Mouse (Mus musculus) thymus, adult 2 months (tissue): Measurements from ENCODE around the gene Garem2. TPM values are rescaled to one million over a fixed set of nuclear protein-coding genes. Genes with fewer than 3 reads are reported as not detected.

Experiments used
- DNase-seq: peaks from one replicate; pipeline ENCODE4 v3.0.0; 2021
- H3K27ac ChIP-seq: fragments of 200-500 bp; 2 replicates; pipeline ENCODE4 v1.5.1; 2012; ENCODE audit warnings: low read length, control low read depth; ENCODE audit not compliant: control insufficient read depth, insufficient read depth
- H3K27me3 ChIP-seq: fragments of 200-500 bp; 2 replicates; pipeline ENCODE4 v1.6.1; 2012; ENCODE audit warnings: mild to moderate bottlenecking, low read length, moderate library complexity, mixed read lengths; ENCODE audit not compliant: control insufficient read depth, insufficient read depth
- H3K36me3 ChIP-seq: fragments of 200-500 bp; 2 replicates; pipeline ENCODE4 v1.6.1; 2012; ENCODE audit warnings: mild to moderate bottlenecking, low read length, moderate library complexity; ENCODE audit not compliant: control insufficient read depth, insufficient read depth
- H3K4me1 ChIP-seq: fragments of 200-500 bp; replicated peaks from 2 replicates; pipeline ENCODE4 v1.6.1; 2012; ENCODE audit warnings: low read length; ENCODE audit not compliant: control insufficient read depth, insufficient read depth
- H3K4me3 ChIP-seq: fragments of 200-500 bp; 2 replicates; pipeline ENCODE4 v1.5.1; 2012; ENCODE audit warnings: mild to moderate bottlenecking, low read length, control low read depth, moderate library complexity; ENCODE audit not compliant: control insufficient read depth, insufficient read depth
- CTCF ChIP-seq: fragments of 200-500 bp; IDR thresholded peaks from 2 replicates; pipeline ENCODE4 v1.5.1; 2012; ENCODE audit warnings: mild to moderate bottlenecking, control low read depth, low read length, moderate library complexity, borderline replicate concordance; ENCODE audit not compliant: control insufficient read depth, poor library complexity, insufficient read depth; ENCODE audit errors: extremely low read depth
- POLR2A ChIP-seq: fragments of 200-500 bp; IDR thresholded peaks from 2 replicates; pipeline ENCODE4 v1.6.1; 2012; ENCODE audit warnings: mild to moderate bottlenecking, low read length, control low read depth, moderate library complexity; ENCODE audit not compliant: control insufficient read depth, poor library complexity, insufficient read depth; ENCODE audit errors: extremely low read depth
- WGBS: fragments of 180-500 bp; shearing (Covaris S2); methylation state at CpG from one replicate; pipeline ENCODE4 v1.1.7; 2018; 5-methylcytosine and 5-hydroxymethylcytosine counted together
- polyA plus RNA-seq: library from polyadenylated mRNA; depleted of rRNA; stranded (reverse); fragments of >200 nt; gene quantifications from 2 replicates; pipeline ENCODE4 v1.2.3, GENCODE M21; 2012

Garem2 gene
- polyA plus RNA-seq, 1 experiment = 0.09 TPM

- H3K4me1 ChIP-seq = no peaks in the 10 kb centered on the region
- no peaks in the 10 kb centered on the region for H3K27me3 ChIP-seq
- 44% methylated on average over 4 of the region's 4 CpGs for WGBS
- DNase-seq = no peak
- no peak overlapping the region for H3K4me3 ChIP-seq
- H3K27ac ChIP-seq = no peak overlapping the region
- no peak for TF ChIP-seq CTCF
- H3K36me3 ChIP-seq = no peaks in the 10 kb centered on the region
These were observed 49.1 kb downstream of the Garem2 start for GRCm38 (mm10) chr5:30154013-30154412.

GRCm38 (mm10) chr5:30154474-30155394 lies 49.8 kb downstream of the Garem2 start, which contains the start of the genes Hadha and Hadhb:
Hadha (minus strand) TSS chr5:30155162.
Hadhb (plus strand) TSS chr5:30155248.
- no peaks in the 10 kb centered on the region for H3K4me1 ChIP-seq
- peak; percentile 68 for TF ChIP-seq POLR2A
- 0 out of 2 replicates have a peak, but pooled peaks have one; percentile 8 for TF ChIP-seq CTCF
- WGBS = under 1% methylated on average over 53 of the region's 53 CpGs
- H3K4me3 ChIP-seq = peak within 1 kb of the TSS; percentile 86
- H3K36me3 ChIP-seq = no peaks in the 10 kb centered on the region
- H3K27me3 ChIP-seq = no peaks in the 10 kb centered on the region
- peak; percentile 93 for DNase-seq
- peak within 1 kb of the TSS; percentile 77 for H3K27ac ChIP-seq

- Histone ChIP-seq H3K4me1 (no peaks in the 10 kb centered on the region), H3K36me3 (no peaks in the 10 kb centered on the region), H3K4me3 (peak overlapping the region; percentile 86), H3K27ac (peak overlapping the region; percentile 77), H3K27me3 (no peaks in the 10 kb centered on the region)
- no peak; the same call in 1 of the 2 replicates for TF ChIP-seq POLR2A
- no peak for TF ChIP-seq CTCF
- WGBS = under 1% methylated on average over 31 of the region's 31 CpGs
- DNase-seq = no peak
These were observed 50.4 kb downstream of the Garem2 start for GRCm38 (mm10) chr5:30155395-30155792.

- WGBS = 7% methylated on average over 13 of the region's 13 CpGs
- no peak for DNase-seq
- no peaks in the 10 kb centered on the region for H3K27me3 ChIP-seq
- no peaks in the 10 kb centered on the region for H3K4me1 ChIP-seq
- no peak for TF ChIP-seq CTCF
- TF ChIP-seq POLR2A = no peak
- H3K4me3 ChIP-seq = peak overlapping the region; percentile 86
- peak overlapping the region; percentile 77 for H3K27ac ChIP-seq
- H3K36me3 ChIP-seq = no peaks in the 10 kb centered on the region
These were observed 51.1 kb downstream of the Garem2 start for GRCm38 (mm10) chr5:30155821-30156629.

GRCm38 (mm10) chr5:30159601-30160000 lies 54.6 kb downstream of the Garem2 start:
- Histone ChIP-seq H3K27me3 (no peaks in the 10 kb centered on the region), H3K27ac (no peak overlapping the region), H3K4me1 (no peaks in the 10 kb centered on the region), H3K4me3 (no peak overlapping the region), H3K36me3 (no peaks in the 10 kb centered on the region; the same call in 1 of the 2 replicates)
- 91% methylated on average over 6 of the region's 6 CpGs for WGBS
- no peak for DNase-seq
- TF ChIP-seq POLR2A = no peak
- TF ChIP-seq CTCF = no peak

GRCm38 (mm10) chr5:30161836-30162235 lies 56.9 kb downstream of the Garem2 start:
- no peak overlapping the region for H3K27ac ChIP-seq
- no peak overlapping the region for H3K4me3 ChIP-seq
- 91% methylated on average over 1 of the region's 1 CpGs for WGBS
- no peak for DNase-seq
- no peaks in the 10 kb centered on the region for H3K27me3 ChIP-seq
- H3K36me3 ChIP-seq = peaks cover 12% of the 10 kb centered on the region
- H3K4me1 ChIP-seq = no peaks in the 10 kb centered on the region
- TF ChIP-seq POLR2A (no peak), CTCF (no peak)
